27 mouse cellular contexts compared by ENCODE assay signal in genomic region chr6:112223325-112223724, GRCm38 (mm10). TPM values are rescaled to one million over a fixed set of nuclear protein-coding genes. Genes with fewer than 3 reads are reported as not detected.
DNase-seq lines count a peak whose midpoint lies in the region; ATAC-seq and TF ChIP-seq lines count a peak whose summit lies in the region.
"Had no signal": no experiment of that assay in that cellular context is flagged by ENCODE, and none has a peak within 500 bp of the region (broad histone marks: within the 10 kb centered on the region; RNA-seq: fewer than 3 reads in every experiment).

No protein-coding gene starts in this region.

- H3K4me2 ChIP-seq in lung, embryonic 14.5 days = no peak overlapping the region
- H3K4me2 ChIP-seq: embryonic facial prominence, embryonic 12.5 days; embryonic facial prominence, embryonic 15.5 days; heart, embryonic 11.5 days; hindbrain, embryonic 13.5 days had no signal

- TF ChIP-seq POLR2A in lung, adult 2 months (IDR thresholded peaks at IDR 0.05; ENCODE audit: borderline replicate concordance, extremely low read depth, low read depth, low read length) = no peak

- H3K9me3 ChIP-seq in lung, embryonic 14.5 days (ENCODE audit: low read depth, low read length) = no peaks in the 10 kb centered on the region
- H3K9me3 ChIP-seq: embryonic facial prominence, embryonic 12.5 days; embryonic facial prominence, embryonic 15.5 days; hindbrain, embryonic 10.5 days; hindbrain, embryonic 13.5 days had no signal

- peaks cover 4% of the 10 kb centered on the region; the same call in 1 of the 2 replicates for H3K4me1 ChIP-seq in lung, embryonic 14.5 days (ENCODE audit: insufficient read depth)
- no peaks in the 10 kb centered on the region for H3K4me1 ChIP-seq in lung, adult 2 months (ENCODE audit: control insufficient read depth, insufficient read depth, low read length)
- H3K4me1 ChIP-seq: embryonic facial prominence, embryonic 12.5 days; hindbrain, embryonic 10.5 days; hindbrain, embryonic 13.5 days had no signal

- WGBS in lung, embryonic 14.5 days = 44% methylated on average over 7 of the region's 7 CpGs
- WGBS in lung, adult 2 months = 44% methylated on average over 7 of the region's 7 CpGs

- no peak overlapping the region for H3K4me3 ChIP-seq in lung, embryonic 14.5 days (ENCODE audit: low read depth, low read length)
- H3K4me3 ChIP-seq in lung, adult 2 months (replicated peaks; ENCODE audit: extremely low read depth, low read depth, low read length) = no peak overlapping the region
- H3K4me3 ChIP-seq: embryonic facial prominence, embryonic 12.5 days; embryonic facial prominence, embryonic 15.5 days; heart, adult 2 months; hindbrain, embryonic 10.5 days; hindbrain, embryonic 13.5 days had no signal

- ATAC-seq in lung, embryonic 14.5 days (ENCODE audit: insufficient read depth) = peak; percentile 79
- ATAC-seq: activated CD4-positive, CD25-positive, alpha-beta regulatory T cell, adult 4 months; forebrain, embryonic 14.5 days; hindbrain, embryonic 16.5 days; Patski had no signal

- no peak for TF ChIP-seq CTCF in lung, embryonic 14.5 days (IDR thresholded peaks at IDR 0.05; ENCODE audit: low read depth)
- no peak for TF ChIP-seq CTCF in lung, adult 2 months (IDR thresholded peaks at IDR 0.05; ENCODE audit: insufficient read depth, low read length)

- no peak overlapping the region for H3K27ac ChIP-seq in lung, embryonic 14.5 days (ENCODE audit: low read depth)
- H3K27ac ChIP-seq: embryonic facial prominence, embryonic 12.5 days; embryonic facial prominence, embryonic 15.5 days; heart, adult 2 months; hindbrain, embryonic 10.5 days; hindbrain, embryonic 13.5 days had no signal

- no peaks in the 10 kb centered on the region for H3K27me3 ChIP-seq in lung, embryonic 14.5 days (ENCODE audit: insufficient read depth, low read length)
- H3K27me3 ChIP-seq: embryonic facial prominence, embryonic 12.5 days; embryonic facial prominence, embryonic 15.5 days; hindbrain, embryonic 13.5 days; Patski had no signal

- peak; percentile 64 for DNase-seq in lung, embryonic 14.5 days
- no peak for DNase-seq in lung, adult 2 months
- DNase-seq in ZHBTc4 (ENCODE audit: low read depth, low spot score) = peak; percentile 4
- peak; percentile 61 for DNase-seq in lung, postnatal 10 days
- peak; percentile 36 to 60 for DNase-seq in lung, postnatal 4 days
- DNase-seq in urinary bladder, postnatal 10 days (ENCODE audit: low spot score) = no peak
- DNase-seq in embryo, embryonic 9.5 days (ENCODE audit: extremely low spot score) = no peak
- DNase-seq: adrenal gland, adult 8-10 months; adrenal gland, postnatal 25 days; B cell, adult 2 months; cerebellum, adult 11-12 months; cerebellum, adult 8-10 months; cerebellum, postnatal 10 days; cerebellum, postnatal 36 days; gastrocnemius, postnatal 25 days; heart, adult 2 months; heart, postnatal 36 days had no signal

- no peak overlapping the region for H3K9ac ChIP-seq in lung, embryonic 14.5 days
- H3K9ac ChIP-seq: embryonic facial prominence, embryonic 12.5 days; embryonic facial prominence, embryonic 15.5 days; hindbrain, embryonic 13.5 days had no signal

- H3K36me3 ChIP-seq in lung, embryonic 14.5 days (ENCODE audit: insufficient read depth) = no peaks in the 10 kb centered on the region
- H3K36me3 ChIP-seq: embryonic facial prominence, embryonic 12.5 days; embryonic facial prominence, embryonic 15.5 days; G1E; hindbrain, embryonic 10.5 days; hindbrain, embryonic 13.5 days had no signal

RNA-seq across cellular contexts. Expression of gene Lmcd1, which starts 50.2 kb away (rescaled TPM):
- polyA plus RNA-seq in lung, embryonic 14.5 days (2014; fragmentation: Nextera tagmentation; extraction: Ambion mirVana) = 31.7 and 37.1 TPM in 2 replicates
- polyA plus RNA-seq in lung, adult 2 months (2012; rRNA removed) = 11.9 and 13.6 TPM in 2 replicates
- polyA plus RNA-seq: activated CD4-positive, CD25-positive, alpha-beta regulatory T cell, adult 4 months; G1E had no signal

Comparison
In these comparisons a context has a peak if more than half of its experiments do, and no peak if none do; other contexts are left out.
1. DNase-seq: peak in lung, embryonic 14.5 days (single experiment), ZHBTc4 (single experiment), lung, postnatal 10 days (single experiment) and lung, postnatal 4 days (2 of 2); none in lung, adult 2 months (single experiment), urinary bladder, postnatal 10 days (single experiment) and embryo, embryonic 9.5 days (single experiment).